Mouse (Mus musculus): ENCODE results near the gene Gm8369.
"Not testable (repeated sequence)": the region's sequence is repeated elsewhere in the genome, so short reads cannot be mapped to it uniquely, and the experiment has no call there.

The Gm8369 gene

DNA sequence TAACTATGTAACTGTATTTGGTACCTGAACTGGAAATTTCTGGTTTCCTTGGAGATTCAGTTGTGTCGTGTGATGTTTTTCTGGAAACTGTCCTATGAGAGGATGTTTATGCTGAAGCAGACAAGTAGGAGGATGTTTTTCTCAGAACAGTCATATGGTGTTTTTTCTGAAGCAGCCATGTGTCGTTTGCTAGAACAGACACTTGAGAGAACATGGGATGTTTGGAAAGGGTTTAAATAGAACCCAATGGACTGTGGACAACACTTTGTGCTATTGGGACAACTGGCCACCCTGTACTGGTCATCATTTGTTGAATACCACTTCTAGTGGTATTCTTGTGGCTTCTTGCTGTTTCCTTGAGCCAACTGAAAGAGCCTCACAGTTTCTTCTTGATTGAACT lies at the start of gene Gm8369:
Gene Gm8369 (plus strand): TSS at position 193 of the 400 bp plus-strand sequence.
- in situ Hi-C loops (cut with MboI, MseI) = loop anchor here (25.0 kb wide), 1 partner anchor 527 kb away; no protein-coding TSS in a partner anchor

DNA sequence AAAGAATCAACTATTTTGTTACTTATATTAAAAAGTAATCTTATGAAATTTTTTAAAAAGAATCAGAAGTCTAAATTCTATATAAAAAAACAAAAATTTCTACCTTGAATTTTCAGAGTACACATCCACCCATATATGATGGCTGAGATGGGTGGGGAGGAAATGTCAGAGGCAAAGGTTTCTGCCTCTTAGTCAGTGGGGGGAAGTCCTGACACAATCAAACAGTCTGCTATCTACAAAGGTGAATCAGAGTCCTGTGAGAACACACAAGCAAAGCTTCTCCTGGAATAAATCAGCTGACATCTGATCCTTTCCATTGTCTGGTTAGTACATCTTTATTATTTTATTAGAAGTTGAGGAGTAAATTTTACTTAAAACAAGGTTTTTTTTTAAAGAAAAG lies 42.4 kb upstream of the Gm8369 start, which contains the start of gene Ms4a4b:
Gene Ms4a4b (plus strand): TSS at position 216 of the 400 bp plus-strand sequence.
- in situ Hi-C loops (cut with MboI, MseI) = no loop called here

DNA sequence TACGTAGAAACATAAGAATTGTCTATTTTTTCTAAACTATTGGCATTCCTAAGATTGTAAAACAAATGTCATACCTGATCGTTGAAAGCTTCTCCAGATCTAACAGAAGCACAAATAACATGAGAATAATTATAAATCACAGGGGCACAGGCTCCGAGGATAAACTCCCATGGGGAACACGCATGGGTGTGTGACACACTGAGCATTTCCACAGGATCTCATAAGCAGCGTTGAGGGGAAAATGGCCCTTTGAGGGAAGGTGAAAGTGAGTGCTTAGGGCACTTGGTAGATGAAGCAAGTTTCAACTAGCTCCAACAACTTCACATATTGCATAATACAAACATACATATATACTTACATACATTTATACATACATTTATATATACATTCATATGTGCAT lies 41.8 kb upstream of the Gm8369 start:
- in situ Hi-C loops (cut with MboI, MseI) = no loop called here

DNA sequence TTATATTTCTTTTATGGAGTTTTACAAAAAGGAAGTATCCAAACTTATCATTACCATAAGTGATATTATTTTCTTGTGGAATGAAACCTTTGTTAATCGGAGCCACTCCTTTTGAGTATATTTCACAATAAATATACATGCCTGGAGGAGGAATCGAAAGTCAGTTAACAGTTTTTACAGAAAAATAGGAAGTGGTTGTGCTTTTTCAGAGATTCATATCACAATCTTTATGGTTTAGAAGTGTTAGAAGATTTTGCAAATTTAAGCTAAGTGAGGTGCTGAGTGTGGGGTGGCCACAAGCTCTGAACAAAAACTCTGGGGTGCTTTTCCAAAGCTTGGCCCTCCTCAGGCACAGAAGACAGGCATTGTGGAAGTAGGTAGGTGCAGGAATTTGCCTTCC lies 38.5 kb upstream of the Gm8369 start:
- in situ Hi-C loops (cut with MboI, MseI) = no loop called here

DNA sequence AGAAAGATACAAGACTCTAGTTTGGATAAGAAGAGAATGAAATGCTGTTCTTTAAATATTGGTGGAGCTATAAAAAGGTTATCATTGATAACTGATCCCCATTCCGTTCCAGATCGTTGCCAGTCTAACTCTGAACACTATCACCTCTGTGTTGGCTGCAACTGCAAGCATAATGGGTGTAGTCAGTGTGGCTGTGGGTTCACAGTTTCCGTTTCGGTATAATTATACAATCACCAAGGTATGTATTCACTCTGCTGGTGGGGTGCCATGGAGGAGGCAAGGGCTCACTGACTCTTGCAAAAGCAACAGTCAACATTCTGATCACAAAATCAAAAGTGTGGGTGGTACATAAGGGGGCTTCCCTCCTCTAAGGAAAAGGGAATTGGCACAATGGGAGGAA lies 26.7 kb upstream of the Gm8369 start:
- in situ Hi-C loops (cut with MboI, MseI) = not testable (repeated sequence)

DNA sequence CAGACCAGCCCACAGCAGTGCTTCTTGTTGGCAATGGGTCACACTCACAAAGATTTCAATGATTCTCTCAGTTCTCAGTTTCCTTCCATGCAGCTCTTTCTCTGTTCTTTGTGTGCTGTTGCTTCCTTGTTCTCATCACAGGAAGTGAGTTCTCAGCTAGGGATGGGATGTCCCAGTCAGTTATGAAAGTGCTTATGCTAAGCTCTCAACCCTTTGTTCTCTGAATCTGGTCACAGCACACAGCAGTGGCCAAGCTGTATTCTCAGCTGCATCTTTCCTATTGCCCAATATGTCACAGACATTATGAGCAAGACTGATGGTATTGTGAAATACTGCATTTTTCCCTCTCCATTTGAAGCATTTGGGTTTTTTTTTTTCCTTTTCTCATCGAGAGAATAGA lies 20.9 kb upstream of the Gm8369 start:
- in situ Hi-C loops (cut with MboI, MseI) = not testable (repeated sequence)

DNA sequence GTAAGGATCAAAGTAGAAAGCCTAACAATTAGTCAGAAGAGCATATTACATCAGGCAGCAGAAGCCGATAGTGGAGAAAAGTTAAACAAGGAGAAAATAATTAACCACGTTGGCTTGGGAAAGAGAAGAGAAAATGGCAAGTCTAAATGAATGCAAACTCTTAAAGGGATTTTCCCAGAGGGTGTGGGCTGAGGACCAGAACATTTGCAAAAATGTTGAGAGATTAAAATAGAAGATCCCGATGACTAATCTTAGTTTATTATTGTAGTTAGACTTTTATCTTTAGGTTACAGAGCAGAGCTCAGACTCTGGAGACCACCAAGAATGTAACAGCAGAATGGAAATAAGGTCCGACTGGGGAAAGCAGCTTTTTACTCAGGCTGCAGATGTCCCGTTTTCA lies 19.3 kb upstream of the Gm8369 start:
- in situ Hi-C loops (cut with MboI, MseI) = no loop called here

DNA sequence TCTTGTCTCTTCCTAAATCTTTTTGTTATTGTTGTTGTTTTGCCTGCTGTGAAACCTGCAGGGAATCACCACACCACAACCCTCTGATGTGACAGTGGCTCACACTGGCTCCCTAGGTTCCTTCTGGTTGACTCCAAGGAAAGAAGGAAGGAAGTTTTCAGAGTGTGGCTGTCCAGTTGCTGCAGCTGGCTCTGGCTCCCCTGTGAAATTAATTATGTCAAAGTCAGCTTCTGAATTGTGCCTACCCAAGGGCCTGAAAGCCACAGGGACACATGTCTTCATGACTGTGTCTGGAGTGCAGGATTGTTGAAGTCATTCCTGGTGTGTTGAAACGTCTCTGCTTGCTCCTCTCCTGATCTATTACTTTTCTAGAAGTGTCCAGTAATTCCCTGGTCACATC lies 17.4 kb upstream of the Gm8369 start:
- in situ Hi-C loops (cut with MboI, MseI) = not testable (repeated sequence)

DNA sequence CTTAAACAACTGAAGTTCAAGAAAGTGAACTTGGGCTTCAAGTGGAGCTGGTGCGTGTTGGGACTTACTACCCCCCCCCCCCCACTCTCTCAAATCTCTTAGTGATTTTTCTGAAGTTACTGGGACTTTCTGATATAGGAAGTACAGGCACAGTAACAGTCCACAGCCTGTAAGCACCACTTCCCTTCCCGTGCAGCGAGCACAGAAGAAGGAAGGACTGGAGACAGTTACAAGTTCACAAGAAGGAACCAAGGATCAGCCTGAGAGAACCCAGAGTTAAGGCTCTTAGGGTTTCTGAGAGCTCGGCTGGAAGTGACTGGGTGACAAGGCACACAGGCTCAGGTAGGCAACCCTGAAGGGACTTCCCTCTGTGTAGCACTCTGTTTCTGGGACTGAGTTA lies 16.5 kb upstream of the Gm8369 start, which contains the start of gene Ms4a6c:
Gene Ms4a6c (plus strand): TSS at position 152 of the 400 bp plus-strand sequence.
- in situ Hi-C loops (cut with MboI, MseI) = not testable (repeated sequence)

GRCm38 (mm10) chr19:11479714-11480113 lies 6.0 kb upstream of the Gm8369 start:
- in situ Hi-C loops (cut with MboI, MseI) = loop anchor here (25.0 kb wide), 1 partner anchor 533 kb away; no protein-coding TSS in a partner anchor

GRCm38 (mm10) chr19:11482684-11483083 lies 3.1 kb upstream of the Gm8369 start:
- in situ Hi-C loops (cut with MboI, MseI) = loop anchor here (25.0 kb wide), 1 partner anchor 530 kb away; no protein-coding TSS in a partner anchor

- in situ Hi-C loops (cut with MboI, MseI) = loop anchor here (25.0 kb wide), 1 partner anchor 528 kb away; no protein-coding TSS in a partner anchor
These were observed 1.8 kb upstream of the Gm8369 start for GRCm38 (mm10) chr19:11483941-11484340.

GRCm38 (mm10) chr19:11484388-11484787 lies 1.4 kb upstream of the Gm8369 start:
- in situ Hi-C loops (cut with MboI, MseI) = loop anchor here (25.0 kb wide), 1 partner anchor 528 kb away; no protein-coding TSS in a partner anchor

DNA sequence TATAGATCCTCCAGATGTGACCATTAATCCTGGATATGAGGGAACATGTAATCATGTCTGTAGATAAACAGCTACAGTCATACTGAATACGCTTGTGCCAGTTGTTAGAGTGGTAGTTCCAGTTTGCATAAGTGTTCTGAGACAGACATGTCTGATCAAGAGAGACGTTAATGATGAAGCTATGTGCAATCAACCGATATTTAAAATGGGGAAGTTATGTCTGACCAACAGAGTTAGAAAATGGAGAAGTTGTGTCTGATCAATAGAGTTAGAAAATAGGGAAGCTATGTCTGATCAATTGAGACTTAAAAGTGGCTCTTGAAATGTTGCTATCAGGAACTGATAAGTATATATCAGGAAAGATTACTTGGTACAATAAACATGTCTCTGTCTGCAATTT lies 472 bp upstream of the Gm8369 start:
- in situ Hi-C loops (cut with MboI, MseI) = loop anchor here (25.0 kb wide), 1 partner anchor 527 kb away; no protein-coding TSS in a partner anchor

DNA sequence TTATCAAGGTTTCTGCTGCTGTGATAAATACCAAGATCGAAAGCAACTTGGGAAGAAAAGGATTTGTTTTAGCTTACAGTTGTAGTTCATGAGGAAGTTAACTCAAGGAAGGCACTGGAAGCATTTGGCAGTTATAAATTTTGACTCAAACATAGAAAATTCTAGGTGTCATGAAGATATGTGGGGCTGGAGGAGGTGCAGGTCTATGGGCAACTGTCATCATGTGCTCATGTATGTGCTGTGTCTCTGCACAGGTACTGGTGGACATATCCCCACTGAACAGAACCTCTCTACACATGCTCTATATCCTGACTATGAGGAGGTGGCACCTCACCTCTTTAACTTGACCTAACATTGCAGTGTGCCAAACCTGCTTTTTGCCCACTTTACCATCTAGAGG lies 861 bp downstream of the Gm8369 start:
- in situ Hi-C loops (cut with MboI, MseI) = loop anchor here (25.0 kb wide), 1 partner anchor 526 kb away; no protein-coding TSS in a partner anchor

DNA sequence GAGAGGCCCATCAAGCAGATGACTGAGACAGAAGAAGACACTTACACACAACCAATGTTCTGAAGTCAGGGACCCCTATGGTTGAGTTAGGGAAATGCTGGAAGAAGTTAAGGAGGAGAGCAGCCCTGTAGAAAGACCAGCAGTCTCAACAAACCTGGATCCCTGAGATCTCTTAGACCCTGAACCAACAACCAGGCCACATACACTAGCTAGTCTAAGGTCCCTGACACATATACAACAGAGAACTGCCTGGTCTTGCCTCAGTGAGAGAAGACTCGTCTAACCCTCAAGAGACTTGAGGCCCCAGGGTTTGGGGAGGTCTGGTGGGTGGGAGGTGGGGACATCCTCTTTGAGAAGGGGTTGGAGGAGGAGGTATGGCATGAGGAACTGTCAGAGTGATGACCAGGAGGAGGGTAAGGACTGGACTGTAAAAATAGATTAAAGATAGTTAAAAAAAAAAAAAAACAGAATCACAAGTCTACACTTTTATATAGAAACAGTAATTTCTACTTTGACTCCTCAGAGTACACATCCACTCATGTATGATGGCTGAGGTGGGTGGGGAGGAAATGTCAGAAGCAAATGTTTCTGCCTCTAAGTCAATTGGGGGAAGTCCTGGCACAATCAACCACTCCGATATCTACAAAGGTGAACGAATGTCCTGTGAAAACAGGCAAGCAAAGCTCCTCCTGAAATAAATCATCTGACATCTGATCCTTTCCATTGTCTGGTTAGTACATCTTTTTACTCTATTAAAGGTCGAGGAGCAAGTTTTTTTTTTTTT lies 5.9 kb downstream of the Gm8369 start:
- in situ Hi-C loops (cut with MboI, MseI) = loop anchor here (10.0 to 25.0 kb wide), 2 partner anchors 521 to 737 kb away; no protein-coding TSS in a partner anchor

DNA sequence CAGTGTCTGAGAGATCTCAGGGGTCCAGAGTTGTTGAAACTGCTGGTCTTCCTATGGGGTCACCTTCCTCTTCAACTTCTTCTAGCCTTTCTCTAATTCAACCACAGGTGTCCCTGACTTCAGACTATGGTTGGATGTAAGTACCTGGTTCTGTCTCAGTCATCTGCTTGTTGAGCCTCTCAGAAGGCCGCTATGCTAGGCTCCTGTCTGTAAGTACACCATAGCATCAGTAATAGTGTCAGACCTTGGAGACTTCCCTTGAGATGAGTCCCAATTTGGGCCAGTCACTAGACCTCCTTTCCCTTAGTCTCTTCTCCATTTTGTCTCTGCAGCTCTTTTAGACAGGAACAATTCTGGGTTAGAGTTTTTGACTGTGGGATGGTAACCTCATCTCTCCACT lies 6.9 kb downstream of the Gm8369 start:
- in situ Hi-C loops (cut with MboI, MseI) = loop anchor here (10.0 to 25.0 kb wide), 2 partner anchors 520 to 738 kb away; no protein-coding TSS in a partner anchor

DNA sequence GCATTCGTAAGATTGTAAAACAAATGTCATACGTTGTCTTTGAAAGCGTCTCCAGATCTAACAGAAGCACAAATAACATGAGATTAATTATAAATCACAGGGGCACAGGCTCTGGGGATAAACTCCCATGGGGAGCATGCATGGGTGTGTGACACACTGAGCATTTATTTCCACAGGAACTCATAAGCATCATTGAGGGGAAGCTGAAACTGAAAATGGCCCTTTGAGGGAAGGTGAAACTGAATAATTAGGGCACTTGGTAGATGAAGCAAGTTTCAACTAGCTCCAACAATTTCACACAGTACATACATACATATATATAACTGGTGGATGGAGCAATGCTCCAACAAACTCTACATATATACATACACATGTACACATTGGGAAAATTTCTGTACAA lies 8.8 kb downstream of the Gm8369 start:
- in situ Hi-C loops (cut with MboI, MseI) = loop anchor here (10.0 to 25.0 kb wide), 2 partner anchors 518 to 740 kb away; no protein-coding TSS in a partner anchor

DNA sequence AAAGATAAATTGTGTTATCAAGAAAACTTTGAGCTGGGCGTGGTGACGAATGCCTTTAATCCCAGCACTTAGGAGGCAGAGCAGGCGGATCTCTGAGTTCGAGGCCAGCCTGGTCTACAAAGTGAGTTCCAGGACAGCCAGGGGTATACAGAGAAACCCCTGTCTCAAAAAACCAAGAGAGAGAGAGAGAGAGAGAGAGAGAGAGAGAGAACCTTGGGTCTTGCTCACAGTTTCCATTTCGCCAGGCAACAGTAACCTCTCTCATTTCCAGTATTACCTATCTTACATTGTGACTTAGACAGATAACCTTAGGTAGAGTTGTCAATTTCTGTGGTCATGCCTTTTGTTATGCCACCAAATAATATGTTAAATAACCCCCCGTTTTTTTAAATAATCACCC lies 10.6 kb downstream of the Gm8369 start:
- in situ Hi-C loops (cut with MboI, MseI) = loop anchor here (10.0 to 25.0 kb wide), 2 partner anchors 516 to 742 kb away; no protein-coding TSS in a partner anchor

- in situ Hi-C loops (cut with MboI, MseI) = loop anchor here (10.0 to 25.0 kb wide), 2 partner anchors 515 to 742 kb away; no protein-coding TSS in a partner anchor
These were observed 11.6 kb downstream of the Gm8369 start for GRCm38 (mm10) chr19:11497300-11497699.

DNA sequence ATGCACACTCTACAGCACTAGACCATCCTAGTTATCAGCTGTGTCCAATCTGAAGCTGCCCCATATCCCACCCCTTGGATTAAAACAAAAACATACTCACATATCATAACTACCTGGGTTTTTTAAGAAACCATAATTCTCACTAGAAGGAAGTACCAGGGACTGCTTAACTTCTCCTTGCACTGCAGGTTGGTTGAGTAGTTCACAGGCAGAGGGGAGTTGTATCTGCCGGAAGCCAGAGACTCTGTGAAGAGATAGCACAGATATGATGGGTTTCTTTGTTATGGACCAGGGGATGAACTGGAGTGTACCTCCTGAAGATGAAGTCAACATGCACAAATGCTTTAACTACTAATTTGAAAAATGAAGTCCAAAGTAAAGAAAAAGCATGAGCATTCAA lies 15.1 kb downstream of the Gm8369 start:
- in situ Hi-C loops (cut with MboI, MseI) = no loop called here

GRCm38 (mm10) chr19:11501326-11501725 lies 15.6 kb downstream of the Gm8369 start:
- in situ Hi-C loops (cut with MboI, MseI) = no loop called here

DNA sequence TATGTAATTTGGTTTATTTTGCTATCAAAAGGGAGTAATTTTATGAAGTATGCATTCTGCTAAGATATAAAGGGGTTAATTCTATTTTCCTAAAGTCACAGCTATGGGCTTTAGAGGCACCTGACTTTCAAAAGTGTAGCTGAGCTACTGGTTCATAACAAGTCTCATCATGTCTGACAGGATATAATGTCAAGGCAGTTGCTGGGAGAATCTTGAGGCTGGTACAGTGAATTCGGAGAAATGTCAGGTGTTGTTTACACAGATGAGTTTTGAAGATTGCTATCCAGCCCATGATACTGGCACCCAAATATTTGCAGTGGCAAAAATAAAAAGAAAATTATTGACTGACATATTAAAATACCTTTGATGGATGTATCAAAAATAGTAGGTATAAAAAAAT lies 19.1 kb downstream of the Gm8369 start:
- in situ Hi-C loops (cut with MboI, MseI) = no loop called here

Data from T-helper 2 cell (primary cell).